Mouse (Mus musculus) embryo, embryonic 9.5 days (tissue): ENCODE results near the gene Fggy.

ENCODE experiments used
- DNase-seq: peaks from one replicate; pipeline ENCODE4 v3.0.0-alpha.2; 2017; ENCODE audit errors: extremely low spot score

The Fggy gene

DNA sequence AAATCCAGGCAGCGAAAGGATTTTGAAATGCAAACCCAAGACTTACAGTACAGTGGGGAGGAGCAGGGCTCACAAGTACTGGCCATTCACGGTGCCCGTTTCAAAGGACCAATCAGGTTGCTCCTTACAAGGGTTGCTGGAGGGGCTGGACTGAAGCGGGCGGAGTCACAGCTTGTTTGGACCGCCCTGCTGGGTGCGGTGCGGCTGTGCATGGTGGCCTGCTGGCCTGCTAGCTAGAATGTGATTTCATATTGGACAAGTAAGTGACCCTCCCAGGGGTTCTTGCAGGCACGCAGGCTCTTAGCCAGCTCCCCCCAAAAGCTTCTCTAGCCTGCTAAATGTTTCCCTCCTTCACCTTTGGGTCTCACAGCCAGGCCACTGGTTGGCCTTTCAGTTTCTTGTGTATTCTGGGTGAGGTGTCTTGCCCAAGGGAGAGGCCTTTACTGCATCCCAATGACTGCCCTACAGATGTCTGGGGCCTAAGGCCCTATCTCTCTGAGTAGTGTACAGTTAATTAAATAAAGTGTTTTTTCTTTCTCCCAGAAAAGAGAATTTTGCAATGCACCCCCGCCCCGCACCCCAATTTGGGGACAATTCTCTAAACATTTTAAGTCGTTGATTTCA is at the start of gene Fggy:
Gene Fggy, plus strand, starts transcription at position 175 of the 624 bp plus-strand sequence.
- DNase-seq = peak; percentile 96

DNA sequence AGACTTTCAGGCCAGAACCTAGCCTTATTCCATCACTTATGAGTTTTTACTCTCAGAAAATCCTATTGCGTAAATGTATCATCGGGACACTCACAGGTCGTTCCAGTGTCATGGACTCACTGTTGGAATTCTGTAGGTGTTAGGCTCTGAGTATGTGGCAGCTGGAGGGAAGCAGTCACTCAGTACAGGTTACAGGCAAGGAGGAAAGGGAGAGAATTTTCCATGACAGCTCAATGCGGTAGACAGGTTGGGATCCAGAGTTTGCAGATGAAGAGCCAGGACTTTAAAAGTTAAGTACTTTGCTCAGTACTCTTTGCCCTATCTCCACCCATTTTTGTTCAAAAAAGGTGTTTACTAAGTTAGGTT is 49.4 kb upstream of the Fggy start:
- no peak for DNase-seq

DNA sequence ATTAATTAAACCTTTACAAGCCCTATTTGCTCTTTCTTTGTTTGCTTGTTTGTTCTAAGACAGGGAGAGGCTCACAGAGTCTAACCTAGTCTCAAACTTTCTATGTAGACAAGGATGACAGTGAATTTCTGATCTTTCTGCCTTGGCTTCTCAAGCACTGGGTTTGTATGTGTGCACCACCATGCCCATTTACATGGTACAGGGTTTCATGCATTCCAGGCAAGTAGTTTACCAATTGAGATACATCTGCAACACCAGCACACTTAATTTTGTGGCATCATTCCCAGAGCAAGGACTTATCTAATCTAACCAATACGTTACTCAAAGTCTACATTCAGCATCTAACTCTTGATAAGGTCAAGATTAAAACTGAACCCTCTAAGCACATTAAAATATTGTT is 38.9 kb upstream of the Fggy start:
- no peak for DNase-seq

DNA sequence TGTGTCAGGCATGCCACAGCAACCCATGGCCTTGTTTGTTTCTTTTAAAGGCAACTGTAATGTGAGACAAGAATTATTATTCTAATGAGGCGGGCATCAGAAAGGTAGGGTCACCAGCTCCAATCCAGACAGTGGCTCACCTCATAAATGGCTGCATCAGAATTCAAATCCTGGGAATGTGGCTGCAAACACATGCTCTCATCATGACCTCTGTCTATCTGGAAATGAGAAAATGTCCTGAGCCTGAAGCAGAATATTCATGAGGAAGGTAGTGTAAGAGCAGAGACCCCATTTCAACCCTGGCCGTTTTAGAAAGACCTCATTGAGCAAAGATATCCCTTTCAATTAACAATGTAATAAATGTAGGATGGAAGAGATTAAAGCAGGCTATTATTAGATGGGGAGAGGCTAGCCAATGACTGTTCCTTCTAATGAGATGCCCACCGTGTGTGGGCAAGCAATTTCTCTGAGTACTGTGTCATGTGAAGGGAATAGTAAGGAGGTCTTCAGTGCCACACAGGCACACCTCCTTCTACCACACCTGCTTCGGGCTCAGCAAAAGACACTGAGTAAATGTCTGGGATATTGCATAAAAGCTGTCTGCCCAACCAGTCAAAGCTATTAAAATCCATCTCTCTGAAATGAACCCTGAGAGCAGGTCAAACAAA is 37.2 kb upstream of the Fggy start:
- no peak for DNase-seq

DNA sequence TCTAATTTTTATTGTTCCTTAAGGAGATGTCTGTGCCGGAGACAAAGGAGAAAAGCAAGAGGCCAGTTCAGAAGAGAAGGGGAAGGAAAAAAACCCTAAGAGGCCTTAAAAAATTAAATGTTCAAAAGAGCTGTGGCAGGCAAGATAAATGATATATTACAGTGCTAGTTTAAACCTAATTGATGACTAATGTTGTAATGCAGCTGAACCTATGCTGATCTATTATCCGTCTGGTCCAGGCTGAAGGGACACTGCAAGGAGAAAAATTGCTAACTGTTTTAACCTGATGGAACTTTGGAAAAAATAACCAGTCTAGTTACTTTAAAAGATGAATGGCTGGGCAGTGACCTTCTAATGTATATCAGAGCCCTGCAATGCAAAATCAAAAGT is 36.7 kb upstream of the Fggy start:
- no peak for DNase-seq

DNA sequence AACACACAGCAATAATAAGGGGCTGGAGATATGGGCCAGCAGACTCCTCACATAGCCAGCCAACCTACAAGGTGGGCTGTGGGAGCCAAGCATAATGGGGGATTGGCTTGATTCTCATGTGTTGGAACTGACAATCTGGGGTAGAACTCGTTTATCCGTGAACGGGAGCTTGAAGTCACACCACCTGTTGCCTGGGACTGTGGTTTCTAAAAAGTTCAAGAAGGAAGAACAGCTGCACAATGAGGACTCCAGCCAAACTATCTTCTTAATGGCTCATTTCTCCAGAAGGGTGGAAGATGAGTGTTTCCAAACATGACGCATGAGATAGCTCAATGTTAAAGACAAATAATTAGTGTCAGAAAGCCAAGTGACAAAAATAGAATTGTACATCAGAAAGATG is 30.7 kb upstream of the Fggy start:
- DNase-seq = no peak

DNA sequence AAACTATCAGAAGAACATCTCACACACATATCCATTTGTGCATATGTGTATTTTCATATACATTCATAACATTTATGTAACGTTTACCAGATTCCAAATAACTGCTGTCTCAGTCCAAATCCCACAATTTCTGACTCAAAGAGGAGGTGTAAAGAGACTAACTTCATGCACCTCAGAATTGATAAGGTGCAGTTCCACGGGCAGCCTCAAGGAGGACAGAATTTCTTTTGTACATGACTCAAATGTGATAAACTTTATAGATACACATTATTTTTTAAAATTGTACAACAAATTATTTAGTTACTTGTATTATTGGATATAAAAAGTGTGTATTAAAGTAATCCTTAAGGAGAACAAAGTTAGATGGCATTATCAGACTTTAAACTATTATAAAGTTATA is 26.6 kb upstream of the Fggy start:
- no peak for DNase-seq

DNA sequence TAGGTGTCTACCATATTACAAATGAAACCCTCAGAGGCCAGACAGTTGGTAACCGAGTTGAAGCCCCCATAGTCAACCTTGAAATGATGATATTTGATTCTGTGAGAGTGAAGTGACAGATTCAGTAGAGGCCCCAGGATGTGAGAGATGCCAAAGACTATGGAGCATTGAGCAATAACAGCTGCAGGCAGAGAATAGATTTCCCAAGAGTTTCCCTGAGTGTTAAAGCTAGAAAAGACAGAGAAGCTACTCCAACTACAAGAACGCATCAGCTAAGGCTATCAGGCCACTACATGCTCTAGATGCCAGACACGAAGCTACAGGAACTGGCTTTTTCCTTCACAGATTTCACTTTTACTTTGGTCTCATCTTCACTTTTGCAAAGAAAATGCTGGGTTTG is 23.4 kb upstream of the Fggy start:
- DNase-seq = no peak

DNA sequence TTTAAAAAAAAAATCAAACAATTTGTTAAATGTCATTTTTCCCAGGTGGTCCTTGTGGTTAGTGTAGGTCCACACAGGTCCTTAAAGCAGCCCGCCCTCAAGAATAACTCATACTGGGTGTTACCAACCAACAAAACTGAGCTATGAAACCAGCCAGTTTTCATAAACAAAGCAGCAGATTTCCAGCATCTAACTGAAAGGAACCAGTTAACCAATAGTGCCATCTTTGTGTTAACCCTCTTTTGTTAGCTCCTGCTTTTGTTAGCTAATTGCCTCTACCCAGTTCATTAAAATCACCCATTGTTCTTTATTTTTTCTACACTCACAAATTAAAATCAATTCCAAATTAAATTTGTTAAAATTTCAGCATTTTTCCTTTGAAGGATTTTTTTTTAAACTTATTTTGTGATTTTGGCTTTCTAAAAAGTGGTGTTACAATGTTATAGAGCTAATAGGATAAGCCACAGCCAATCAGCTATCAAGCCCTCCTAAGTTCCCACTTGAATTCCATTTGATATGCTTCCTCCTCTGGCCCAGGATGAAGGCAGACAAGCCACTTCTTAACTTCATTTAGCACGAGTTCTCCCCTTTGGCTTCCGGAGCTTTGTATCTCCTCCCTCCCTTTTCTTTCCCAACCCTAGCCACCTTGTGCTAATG is 15.8 kb upstream of the Fggy start:
- DNase-seq = no peak

DNA sequence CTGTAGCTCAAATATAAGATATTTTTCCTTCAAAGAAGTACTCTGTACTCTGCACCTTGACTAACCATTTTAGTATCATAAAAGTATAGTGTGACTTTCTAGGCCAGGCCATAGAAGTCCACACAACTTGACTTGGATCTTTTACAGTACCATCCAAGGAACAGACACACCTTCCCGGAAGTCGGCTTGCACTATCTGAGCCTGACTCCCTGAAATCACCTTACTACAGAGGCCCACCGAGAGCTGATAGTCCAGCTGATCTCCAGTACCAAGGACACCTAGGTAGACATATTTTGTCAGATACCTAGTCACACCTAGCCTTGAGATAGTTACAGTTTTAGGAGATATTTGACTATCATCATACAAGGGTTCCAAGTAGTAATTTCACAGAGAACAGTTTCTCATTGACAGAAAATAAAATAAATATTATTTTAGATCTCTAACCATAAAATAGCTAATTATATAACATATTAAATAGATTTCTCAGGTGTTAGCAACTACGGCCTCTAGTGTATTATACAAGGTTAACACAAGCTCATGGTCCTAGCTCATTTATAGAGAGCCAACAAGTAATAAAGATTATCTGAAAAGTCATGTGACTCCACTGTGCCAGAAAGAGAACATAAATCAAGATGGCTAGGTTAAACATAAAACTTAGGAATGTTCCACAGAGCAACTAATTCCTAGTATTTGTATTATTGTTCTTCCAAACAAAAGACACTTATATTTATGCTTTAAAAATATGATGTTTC is 15.1 kb upstream of the Fggy start:
- DNase-seq = no peak

DNA sequence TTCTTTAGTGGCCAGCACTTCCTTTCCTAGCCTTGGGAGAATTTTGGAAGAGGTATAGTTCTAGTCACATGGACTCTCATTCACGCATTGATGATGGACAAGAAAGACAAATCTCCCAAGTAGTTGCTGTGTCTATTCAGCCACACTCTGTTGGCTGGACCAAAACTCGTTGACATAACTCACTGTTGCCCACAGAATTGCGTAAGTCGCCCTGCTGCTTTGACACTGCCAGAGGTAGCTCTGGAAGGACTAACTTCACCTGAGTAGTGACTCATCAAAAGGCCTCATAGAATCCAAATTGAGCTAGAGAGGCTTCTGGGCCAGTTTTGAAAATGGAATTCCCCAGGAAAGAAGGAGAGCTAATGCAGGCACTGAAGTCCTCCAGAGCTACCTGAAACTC is 13.8 kb upstream of the Fggy start:
- no peak for DNase-seq

DNA sequence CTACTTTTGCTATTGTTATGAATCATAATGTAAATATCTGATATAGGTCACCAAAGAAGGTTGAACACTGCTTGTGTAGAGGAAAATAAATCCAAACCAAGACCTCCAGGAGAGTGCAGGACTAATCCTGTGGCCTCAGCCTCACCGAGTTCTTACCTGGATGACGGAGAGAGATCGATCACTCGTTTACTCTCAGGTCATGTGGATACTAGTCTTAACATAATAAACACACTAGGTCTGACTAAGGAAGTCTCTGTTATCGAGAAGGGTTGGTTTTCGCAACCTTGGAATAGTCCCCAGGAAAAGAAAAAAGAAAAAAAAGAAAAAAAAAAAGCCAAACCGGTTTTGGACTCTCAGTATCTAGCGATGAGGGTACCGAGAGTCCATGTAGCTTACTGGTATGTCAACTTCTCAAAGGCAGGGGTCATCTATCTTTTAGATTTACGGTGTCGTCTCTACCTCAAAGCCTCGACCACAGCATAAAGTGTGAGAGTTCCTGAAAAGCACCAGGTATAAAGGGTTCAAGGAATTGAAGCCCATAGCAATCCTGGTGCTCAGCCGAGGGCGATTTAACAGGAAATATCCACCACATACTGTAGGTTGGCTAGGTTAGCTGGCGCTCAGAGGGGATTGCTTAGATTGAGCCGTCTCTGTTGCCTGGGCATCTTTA is 509 bp upstream of the Fggy start:
- no peak for DNase-seq

DNA sequence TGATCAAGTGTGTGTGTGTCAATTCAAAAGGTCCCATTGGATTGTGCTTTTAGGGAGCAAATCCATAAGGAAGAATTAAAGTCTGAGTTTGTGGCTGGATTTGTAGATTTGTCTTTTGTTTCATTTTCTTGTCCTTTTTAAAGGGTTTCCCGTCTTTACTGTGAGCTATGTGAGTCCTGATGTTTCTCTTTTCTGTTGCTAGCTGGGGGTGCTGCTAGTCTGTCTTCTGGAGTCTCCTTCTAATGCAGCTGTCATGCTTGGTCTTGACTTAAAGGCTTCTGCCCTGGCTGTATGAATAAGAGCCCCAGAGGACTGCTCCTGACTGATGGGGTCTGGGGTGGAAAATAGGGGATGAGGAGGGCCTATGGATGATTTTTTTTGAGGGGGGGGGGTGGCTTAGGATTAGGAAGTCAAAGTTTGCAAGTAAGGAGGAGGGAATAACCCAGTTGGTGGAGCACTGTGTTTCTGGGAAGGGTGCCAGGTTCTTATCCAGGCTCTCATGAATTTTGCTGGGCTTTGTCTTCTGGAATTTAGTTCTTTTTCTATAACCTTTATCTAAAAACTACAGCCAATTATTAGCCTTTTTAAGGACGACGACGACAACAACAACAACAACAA is 1.1 kb downstream of the Fggy start:
- DNase-seq = no peak

DNA sequence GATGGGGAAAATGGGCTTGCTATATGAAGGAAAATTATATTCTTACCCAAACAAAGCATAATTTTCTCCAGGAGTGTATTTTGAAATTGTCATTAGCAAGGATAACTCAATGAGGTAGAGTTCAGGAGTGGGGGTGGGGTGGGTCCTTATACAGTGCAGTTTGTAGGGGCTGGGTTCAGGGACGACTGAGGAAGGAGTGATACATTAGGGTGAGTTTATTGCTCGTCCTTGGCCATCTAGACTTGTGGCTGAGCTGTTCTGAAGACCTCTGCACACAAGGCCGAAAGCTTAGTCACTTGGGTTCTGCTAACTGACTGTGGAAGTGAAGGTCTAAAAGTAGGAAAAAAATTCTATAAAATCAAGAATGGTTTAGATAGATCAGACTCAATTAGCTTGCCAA is 14.3 kb downstream of the Fggy start:
- no peak for DNase-seq

DNA sequence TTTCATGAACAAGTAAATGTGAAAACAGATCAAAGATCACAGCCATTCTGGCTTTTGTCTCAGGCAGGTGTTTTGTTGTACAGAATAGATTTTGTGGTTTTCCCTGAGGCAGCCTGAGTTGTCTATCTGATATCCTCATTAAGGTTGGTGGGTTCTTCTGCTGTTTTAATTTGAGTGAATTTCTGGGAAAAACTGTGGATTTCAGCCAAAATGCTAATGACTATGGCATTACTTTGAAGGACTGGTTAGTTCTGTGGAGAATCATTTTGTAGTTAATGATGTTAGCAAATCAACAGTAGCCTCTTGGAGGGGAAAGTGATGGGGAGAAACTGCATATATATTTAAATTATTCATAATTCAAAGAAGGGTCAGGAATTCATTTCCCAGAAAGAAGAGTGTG is 16.4 kb downstream of the Fggy start:
- no peak for DNase-seq

DNA sequence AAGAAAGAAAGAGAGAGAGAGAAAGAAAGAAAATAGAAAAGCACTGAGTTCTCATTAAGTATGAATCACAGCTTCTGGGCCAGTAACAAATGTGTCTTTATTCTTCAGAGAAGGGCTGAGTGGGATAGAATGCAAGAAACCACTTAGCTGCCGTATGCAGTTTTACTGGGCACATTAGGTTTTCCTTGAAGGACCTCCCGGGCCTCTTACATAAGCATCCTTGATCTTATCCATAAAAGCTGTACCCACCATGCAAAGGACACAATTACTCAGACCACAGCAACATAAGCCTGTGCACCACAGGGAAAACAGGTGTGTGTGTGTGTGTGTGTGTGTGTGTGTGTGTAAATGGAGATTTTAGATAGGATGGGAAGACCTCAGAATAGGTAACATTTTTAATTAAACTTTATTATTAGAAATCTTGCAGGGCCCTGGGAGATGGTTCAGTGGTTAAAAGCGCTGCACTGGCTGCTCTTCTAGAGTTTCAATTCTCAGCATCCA is 18.2 kb downstream of the Fggy start:
- DNase-seq = no peak

DNA sequence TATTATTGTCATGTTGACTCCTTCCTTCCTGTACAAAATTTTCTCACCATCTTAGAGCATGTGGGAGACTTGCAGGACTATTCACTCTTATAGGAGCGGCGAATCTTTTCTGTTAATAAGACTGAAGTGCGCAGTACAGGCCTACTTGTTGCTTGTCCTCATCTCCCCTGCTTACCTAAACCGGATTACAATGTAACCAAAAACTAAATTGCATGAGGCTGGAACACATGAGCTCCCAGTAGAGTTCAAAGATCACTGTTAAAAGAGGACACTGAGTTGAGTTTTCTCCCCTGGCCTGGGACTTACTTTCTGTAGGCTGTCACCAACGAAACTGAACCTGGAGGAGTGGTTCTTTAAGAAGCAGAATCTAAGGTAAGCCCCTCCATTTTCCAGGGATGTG is 21.9 kb downstream of the Fggy start:
- no peak for DNase-seq

DNA sequence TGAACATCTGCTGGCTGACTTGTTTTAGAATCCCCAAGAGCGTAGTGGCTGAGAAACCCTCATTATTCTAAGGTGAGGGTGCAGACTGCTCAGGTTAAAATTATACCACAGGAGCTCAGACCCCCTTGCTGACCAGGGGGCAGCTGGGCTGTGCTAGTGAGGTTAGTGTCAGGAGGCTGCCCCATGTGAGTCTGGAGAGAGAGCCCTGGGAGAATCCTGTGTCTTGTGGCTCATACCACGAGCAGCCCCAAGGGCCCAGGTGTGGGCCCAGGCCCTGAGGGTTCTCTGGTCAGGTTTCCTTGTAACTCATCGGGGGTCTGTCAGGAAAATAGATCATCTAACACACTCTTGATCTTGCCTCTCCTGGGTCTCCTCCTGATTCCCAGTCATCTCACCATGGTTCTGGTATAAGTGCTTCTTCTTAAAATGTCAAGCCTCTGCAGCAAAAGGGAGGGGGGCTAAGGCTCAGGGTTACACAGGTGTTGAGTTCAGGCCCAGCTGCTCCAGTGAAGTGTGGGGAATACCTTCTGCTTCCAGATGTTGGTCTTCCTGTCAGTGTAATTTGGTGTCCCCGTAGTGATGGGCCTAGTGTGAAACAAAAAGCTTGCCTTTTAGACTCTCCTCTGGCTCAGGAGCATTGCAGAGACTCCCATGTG is 26.9 kb downstream of the Fggy start:
- no peak for DNase-seq

DNA sequence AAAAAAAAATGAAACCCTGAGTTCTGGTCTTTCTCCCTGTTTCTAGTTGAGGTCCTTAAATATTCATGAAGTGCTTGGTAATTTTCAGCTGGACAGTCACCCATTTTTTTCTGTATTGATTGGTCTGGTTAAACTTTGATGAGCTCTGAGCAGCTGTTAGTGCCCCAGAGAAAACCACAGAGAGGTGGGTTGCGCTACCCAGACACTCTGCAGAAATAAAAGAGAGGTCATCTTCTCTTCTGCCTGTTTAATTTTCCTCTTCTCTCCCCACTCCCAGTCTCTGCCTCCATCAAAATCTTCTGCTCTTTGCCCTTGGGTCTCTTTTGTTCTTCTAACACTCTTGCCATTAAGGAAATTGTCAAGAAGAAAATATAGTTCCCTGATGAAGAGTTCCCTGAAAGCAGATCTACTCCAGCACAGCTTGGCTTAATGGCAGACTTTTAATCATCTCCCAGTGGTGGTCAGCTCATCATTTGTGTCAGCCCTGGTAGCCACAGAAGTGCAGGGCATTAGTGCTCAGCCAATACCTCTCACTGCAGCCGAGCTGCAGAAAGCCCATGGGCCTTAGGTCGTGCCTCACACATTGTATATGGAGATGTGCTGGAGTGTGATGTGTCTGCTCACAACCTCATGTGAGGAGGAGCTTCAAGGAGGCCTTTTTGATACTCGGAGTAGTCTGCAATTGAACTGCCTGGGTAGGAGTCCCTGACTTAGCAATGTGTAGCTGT is 29.1 kb downstream of the Fggy start:
- no peak for DNase-seq

DNA sequence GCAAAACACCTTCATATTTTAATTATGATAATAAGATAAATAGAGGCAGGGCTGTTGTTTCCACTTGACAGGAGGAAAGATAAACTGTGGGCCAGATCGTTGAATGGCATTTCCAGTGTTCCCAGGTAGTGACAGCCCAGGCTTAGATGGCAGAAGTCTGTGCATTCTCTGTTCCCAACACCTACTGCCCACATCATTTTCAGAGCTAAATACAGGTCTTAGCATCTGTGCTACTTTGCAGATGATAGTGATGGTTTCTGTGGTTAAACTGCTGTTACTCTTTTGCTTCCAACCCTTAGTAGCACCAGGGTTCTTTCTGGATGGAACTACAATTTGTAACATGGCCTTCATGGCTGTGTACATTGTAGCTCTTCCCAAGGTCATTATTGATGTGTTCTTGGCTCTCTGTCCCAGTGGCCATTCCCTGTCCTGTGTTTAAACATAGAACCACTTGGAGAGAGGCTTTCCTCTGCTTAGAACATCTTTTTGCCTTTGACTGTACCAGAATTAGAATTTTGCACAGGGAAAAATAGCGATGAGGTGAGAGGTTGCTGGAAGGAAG is 31.5 kb downstream of the Fggy start:
- DNase-seq = no peak
